Mouse (Mus musculus): ENCODE data around the gene Vmn2r124.
"Not testable (repeated sequence)": the region's sequence is repeated elsewhere in the genome, so short reads cannot be mapped to it uniquely, and the experiment has no call there.

The Vmn2r124 gene

DNA sequence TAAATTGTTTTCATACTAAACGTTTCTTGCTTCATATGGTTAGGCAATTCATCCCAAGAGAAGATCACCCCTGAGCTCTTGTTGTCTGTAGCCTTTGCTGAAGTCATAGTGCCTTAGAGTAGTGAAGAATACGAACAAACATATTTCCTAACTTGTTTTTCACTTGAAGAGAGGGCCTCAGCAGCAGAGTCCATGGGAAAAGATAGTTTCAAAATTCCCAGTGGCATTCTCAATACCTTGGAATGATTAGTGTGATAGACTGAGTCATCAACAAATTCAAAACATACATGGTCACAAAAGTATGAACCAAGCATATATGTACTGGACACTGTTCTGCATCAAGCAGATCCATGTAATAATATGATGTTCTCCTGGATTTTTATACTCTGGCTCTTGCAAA lies at the start of gene Vmn2r124:
Vmn2r124 (plus strand) TSS at position 301 of the 400 bp plus-strand sequence.
- DNase-seq (ENCODE audit: low read depth in 2 of 2, low spot score in 2 of 2), result no peak

DNA sequence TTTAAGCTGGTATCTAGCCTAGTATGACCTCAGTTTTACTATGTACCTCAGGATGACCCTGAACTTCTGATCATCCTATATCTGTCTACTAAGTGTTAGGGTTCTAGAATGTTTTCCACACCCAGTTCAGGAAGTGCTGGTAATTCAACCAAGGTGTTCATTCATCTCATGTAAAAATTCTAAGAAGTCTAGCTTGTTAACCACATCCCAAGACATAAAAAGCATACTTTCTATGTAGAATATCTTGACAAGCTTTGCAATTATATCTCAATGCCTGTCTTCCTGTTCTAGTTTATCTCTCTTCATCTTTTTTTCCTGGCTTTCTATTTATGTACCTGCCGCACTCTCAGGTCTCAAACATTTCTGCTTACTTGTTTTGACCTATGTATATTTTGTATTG lies 44.5 kb upstream of the Vmn2r124 start:
- no peak for DNase-seq (ENCODE audit: low read depth in 2 of 2, low spot score in 2 of 2)

DNA sequence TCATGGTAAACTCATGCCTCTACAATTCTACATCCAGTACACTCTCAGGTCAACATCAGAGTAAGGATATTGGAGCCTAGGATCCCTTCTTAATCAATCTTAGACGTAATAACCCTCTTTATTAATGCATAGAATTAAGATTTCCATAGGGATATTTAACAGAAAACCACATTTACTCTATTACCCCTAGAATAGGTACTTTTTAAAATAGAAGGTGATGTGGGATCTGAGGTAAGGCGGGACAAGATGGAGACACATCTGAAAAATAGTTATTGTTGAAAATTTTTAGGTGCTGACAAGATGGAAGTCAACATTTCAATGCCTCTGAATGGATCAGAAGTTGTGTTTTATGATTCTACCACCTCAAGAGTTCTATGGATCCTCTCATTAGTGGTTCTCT lies 27.8 kb upstream of the Vmn2r124 start, which contains the start of gene Fpr-rs4:
Fpr-rs4 (plus strand) TSS at position 301 of the 400 bp plus-strand sequence.
- DNase-seq (ENCODE audit: low read depth in 2 of 2, low spot score in 2 of 2), result no peak

DNA sequence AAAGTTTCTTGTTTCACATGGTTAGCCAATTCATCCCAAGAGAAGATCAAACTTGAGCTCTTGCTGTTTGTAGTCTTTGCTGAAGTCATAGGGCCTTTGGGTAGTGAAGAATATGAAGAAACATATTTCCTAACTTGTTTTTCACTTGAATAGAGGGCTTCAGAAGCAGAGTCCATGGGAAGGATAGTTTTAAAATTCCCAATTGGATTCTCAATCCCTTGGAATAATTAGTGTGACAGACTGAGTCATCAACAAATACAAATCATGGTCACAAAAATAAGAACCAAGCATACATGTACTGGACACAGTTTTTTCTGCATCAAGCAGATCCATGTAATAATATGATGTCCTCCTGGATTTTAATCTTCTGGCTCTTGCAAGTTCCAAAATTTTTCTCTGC lies 35.5 kb downstream of the Vmn2r124 start, which contains the start of gene Vmn2r91:
Vmn2r91 (plus strand) TSS at position 301 of the 400 bp plus-strand sequence.
- not testable (repeated sequence) for DNase-seq (ENCODE audit: low read depth in 2 of 2, low spot score in 2 of 2)

DNA sequence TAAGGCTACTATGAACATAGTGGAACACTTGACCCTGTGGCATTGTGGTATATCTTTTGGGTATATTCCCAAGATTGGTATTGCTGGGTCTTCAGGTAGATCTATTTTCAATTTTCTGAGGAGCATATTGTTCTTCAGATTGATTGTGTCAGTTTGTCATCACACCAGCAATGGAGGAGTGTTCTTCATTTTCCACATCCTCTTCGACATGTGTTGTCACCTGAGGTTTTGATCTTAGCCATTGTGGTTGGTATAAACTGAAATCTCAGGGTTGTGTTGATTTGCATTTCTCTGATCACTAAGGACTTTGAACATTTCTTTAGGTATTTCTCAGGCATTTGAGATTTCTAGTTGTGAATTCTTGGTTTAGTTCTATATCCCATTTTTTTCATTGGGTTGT lies 46.4 kb downstream of the Vmn2r124 start:
- DNase-seq (ENCODE audit: low read depth in 2 of 2, low spot score in 2 of 2), result not testable (repeated sequence)

DNA sequence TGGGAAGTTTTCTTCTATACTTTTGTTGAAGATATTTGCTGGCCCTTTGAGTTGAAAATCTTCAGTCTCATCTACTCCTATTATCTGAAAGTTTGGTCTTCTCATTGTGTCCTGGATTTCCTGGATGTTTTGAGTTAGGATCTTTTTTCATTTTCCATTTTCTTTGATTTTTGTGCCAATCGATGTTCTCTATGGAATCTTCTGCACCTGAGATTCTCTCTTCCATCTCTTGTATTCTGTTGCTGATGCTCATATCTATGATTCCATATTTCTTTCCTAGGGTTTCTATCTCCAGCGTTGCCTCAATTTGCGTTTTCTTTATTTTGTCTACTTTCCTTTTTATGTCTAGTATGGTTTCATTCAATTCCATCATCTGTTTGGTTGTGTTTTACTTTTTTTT lies 53.0 kb downstream of the Vmn2r124 start:
- DNase-seq (ENCODE audit: low read depth in 2 of 2, low spot score in 2 of 2), result not testable (repeated sequence)
